Mouse (Mus musculus) adrenal gland, postnatal 14 days (tissue): ENCODE measurements around the gene Grik4. TPM values are rescaled to one million over a fixed set of nuclear protein-coding genes. Genes with fewer than 3 reads are reported as not detected.

Experiments
- DNase-seq: peaks from one replicate; pipeline ENCODE4 v3.0.0; 2021; ENCODE audit warnings: mixed read lengths
- total RNA-seq: library from RNA; stranded (reverse); gene quantifications from 2 replicates; pipeline ENCODE4 v1.2.3, GENCODE M21; 2021

Grik4 gene
- total RNA-seq, 1 experiment from 2014 or later, result 1.5 TPM

DNA sequence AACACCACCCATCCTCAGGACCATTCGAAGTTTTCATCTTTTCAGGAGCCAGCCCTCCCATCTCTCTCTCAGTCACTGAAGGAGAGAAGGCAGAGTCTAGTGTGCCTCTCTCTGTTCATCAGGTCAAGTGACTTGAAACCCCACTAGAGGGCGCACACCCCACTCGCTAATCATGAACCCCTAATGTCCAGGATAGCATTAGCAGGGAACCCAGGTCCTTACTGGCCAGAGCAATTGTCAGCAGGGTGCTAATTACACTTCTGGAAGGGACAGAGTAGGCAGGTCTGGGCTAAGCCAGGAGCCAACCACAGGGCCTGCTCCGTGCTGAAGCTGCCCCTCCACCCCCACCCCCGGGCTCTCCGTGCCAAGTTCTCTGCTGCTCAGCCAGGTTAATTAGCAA, 371.1 kb downstream of the Grik4 start:
- DNase-seq, result peak; percentile 79

DNA sequence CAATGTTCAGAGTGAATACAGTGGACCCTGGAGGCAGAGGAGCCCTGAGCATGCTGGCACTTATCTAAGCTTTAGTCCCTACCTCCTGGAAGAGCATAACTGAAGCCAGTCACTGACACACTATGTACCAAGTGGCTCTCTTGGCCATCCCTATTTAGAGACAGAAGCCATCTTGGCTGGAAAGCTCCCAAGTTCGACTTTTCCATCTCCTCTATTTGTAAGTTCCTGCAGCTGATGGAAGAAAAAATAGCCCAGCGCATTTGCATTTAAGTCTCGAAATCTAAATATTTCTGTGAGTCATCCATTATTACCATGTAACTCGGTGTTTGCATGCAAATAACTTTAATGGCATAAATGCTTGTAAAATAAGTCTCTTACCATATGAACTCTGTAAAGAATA, 378.4 kb downstream of the Grik4 start:
- no peak for DNase-seq

DNA sequence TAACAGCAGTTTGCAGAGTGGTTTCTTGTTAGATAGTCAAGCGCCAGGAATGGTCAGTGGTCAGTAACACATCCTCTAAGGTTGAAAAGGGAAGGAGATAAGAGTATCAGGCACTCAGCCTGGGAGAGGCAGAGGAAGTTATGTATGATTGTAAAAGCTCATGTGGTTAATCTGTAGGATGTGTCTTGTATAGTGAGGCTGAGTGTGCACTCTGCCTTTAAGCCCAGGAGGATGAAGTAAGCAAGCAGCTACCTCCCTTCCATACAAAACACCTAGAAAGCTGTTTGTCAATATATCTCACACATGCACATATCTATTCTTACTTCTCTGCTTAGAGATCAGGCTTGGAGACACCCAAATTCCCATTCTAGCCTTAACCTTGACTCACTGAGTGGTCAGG, 389.1 kb downstream of the Grik4 start:
- DNase-seq, result no peak

DNA sequence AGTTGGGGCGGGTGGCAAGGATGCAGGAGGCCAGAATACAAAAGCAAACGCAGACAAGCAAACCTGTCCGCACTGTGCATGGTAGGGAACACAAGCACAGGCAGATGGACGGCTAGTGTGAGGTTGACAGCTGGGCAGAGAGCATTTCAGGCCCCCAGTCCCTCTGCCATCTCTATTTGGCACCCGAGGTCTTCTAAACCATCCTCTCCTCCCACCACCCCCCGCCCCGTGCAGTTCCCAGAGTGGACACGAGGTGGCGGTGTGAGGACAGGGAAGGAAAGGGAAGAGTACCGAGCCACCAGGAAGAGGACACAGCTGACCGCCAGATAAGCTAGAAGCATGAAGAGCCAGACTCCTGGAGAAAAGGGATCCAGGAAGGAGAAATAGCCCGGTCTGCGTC, 394.2 kb downstream of the Grik4 start:
- DNase-seq, result peak; percentile 89

DNA sequence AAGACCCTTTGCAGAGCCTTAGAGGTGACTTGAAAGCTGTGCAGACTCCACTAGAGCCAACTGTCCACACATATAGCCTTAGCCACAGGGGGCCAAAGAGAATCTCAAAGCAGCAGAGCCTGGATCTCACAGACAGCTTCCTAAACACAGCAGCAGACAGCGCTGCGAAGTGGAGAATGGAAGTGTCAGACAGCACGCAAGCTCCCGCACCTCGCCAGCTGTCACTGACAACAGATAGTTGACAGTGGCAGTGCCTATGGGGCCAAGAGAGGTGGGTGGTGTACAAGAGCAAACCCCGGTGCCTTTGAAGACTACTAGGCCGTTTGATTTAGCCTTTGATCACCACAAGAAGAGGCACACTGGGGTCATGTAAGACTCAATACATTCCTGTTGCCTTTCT, 395.3 kb downstream of the Grik4 start:
- no peak for DNase-seq

DNA sequence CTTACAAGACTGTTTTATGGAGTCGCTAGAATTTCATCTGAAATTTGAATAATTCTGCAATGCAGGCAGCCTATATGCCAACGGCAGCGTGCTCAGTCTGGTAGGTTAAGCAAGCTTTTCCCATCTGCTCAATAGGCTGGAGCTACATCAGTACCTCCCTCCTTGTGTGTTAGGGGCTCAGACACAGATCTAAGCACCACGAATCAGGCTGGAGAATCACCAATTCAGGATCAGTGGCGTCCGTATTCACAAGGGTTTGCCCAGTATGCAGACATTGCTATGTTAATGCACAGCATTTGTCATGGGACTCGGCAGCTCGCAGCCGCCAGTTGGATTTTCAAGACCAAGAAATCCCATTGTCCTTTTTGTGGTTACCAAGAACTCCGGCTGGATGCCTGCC, 399.8 kb downstream of the Grik4 start:
- DNase-seq, result no peak

DNA sequence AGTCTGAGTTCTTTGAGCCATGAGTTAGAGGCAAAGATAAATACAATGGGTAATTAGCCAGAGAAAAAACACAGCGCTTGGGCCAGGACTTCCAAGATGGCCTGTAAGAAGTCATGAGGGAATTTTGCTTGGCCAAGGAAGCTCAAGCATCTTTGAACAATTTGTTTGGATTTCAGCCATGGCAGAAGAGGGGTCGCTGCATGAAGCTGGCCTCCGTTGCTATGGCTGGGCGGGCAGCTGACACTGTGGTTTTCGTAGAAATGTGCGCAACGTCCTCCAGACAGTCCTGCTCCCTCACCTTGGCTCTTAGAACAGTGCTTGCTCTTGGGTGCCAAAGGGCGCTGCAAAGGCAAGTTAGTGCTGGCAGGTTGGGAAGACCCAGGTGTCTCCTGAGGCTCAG, 410.8 kb downstream of the Grik4 start:
- no peak for DNase-seq

DNA sequence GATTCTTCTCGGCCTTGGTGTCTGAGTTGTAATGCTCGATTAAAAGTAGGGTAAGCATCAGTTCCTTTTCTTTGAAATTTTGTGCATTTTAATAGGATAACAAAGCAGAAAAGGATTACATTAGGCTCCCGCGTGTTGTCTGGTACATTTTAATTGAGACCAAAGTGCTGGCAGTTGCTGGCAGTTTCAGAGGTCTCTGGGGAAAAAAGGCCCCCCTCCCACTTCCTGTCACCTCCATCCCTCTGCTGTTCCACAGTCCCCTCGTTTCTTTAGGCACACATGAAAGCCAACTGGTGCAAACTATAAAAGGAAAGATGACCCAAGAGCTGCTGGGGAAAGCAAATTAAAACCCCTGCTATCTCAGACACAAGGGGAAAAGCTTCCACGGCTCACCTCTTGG, 411.3 kb downstream of the Grik4 start:
- DNase-seq, result no peak

DNA sequence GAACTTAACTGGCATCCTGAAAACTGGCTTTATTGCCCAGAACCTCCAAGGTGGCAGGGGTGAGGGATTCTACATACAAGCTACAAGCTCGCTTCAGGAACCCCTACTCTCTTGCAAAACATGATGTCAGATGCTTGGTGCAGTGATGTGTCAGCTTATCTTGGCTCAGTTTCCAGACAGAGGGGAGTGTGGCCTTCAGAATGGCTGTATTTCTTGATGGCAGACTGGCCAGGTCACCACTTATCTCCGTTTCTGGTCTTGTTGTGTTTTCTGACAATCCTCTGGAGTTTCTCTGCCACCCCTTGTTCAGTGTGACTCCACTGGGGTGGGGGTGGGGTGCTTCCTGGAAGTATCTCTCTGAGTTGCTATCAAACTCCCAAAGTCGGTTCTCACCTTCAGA, 412.3 kb downstream of the Grik4 start:
- DNase-seq, result peak; percentile 33

DNA sequence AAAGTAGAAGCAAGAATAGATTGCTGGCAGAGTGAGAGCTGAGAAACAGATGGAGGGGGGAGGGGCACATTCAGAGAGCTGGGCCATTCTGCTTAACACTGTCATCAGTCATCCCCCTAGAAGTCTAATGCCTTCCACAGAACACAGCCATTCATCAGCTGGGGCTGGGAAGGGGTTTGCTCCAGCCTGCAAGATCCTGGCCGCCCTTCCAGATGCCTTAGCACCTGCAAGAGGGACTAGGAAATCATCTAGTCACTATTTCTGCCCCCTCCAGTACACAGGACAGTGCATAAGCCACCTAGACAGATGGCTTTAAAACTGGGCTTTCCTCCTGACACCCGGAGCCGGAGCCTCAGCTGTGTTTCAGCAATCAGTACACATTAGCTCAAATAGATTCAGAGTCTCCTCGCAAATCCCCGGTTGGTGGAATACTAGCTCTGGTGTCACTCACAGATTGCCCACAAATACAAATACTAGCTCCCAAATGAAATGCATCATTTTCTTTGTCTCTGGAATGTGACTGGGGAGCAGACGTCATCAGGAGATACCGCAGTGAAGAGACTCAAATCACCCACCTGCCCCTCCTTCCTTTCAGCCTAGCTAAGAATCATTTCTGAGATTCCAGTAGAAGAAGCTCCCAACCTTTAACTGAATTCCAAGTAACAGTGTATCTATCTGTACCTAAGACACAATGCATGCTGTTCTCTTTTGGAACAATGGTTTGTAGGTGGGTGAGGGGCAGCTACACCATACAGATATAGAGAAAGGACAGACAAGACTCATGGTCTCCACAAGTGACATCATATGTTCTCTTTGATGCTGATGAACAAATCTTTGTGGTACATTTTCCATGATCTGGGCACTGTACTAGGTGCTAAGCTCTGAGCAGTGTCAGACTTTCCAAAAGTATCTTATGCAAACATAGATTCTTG, 413.8 kb downstream of the Grik4 start:
- DNase-seq, result no peak

DNA sequence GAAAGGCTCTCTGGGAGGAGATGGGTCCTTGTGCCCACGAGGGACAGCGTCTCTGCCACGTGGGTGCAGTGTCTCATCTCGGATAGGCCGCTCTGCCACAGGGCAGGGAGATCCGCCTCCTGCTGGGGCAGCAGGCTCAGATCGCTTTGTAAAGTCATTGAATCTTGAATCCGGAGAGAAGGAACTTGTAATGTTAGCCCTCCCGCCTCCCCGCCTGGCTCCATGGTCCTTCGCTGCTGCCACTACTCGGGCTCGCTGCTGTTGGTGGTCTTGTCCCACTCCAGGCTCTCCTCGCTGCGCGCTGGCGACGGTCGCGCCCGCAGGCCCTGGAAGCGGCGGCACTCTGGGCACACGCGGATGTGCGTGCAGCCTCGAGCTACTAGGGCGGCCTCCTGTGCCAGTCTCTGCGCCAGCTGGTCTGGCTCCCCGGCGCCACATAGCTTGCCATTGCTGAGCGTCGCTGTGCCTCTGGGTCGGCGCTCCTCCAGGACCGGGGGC, 423.7 kb downstream of the Grik4 start:
- peak; percentile 75 for DNase-seq

DNA sequence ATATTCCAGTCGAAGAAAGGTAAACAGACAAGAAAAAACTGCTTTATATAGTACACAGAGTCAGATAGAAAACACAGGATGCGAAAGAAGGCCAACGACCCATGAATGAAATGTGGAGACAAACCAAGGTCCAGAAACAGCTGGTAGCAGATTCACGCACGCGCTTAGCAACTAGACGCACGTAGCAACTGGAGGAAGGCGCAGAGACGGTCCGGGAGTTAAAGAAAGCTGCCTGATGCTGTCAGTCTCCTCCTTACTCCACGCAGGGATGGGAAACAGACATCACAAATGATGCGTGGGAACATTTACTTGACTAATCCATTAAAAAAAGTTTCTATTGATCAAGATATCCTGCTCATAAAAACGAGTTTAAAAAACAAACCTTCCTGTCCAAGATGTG, 426.1 kb downstream of the Grik4 start:
- DNase-seq, result peak; percentile 7

DNA sequence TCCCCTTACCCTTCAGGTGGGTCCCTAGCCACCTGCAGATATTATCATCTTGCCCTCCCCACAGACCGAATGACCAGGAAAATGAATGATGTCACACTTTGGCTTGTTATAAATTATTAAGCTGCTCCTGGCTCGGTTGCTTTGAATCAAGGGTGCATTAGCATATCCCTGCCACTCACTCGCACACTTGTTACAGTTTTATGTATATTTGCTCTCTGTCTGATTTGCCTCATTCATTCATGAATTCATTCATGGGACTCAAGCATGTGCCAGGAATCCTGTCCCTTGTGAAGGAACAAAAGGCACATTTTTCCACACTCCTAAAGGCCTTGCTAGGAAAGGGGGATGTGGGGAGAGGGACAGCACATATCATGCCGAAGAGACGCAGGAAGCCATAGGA, 431.1 kb downstream of the Grik4 start:
- no peak for DNase-seq

DNA sequence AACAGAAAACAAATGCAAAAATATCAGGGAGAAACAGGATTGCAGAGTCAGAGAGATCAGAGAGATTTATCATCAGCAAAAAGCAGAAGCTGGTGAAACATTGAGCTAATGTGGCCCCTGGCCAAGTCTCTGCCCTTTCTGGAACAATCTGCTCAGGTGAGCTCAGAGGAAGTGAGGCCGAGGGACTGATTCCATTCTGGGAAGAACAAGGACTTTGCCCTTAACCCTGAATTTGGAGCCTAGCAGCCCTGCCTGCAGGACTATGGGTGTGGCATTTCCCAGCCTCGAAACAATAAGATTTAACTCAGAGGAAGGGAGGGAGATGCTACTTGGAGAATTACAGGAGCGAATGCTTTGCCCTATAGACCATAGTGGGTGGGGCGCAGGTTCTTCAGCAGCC, 432.0 kb downstream of the Grik4 start:
- no peak for DNase-seq

DNA sequence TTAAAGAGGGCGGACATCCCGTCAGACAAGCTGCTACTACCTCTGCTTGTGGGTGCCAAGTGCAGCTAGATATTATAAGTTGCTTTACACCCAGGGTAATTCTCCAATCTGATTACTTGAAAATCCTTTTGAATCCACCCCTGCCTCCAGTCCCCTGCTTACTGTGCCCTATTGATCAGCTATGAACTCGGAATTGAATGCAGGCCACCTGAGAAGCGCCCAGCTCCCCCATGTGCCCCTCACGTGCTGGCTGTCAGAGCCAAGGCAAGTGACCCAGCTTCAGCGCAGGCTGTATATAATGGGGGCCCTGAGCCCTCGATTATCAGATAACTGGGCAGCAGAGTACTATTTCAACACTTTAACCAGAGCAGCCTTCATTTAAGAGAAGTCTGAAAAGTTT, 436.1 kb downstream of the Grik4 start:
- no peak for DNase-seq

DNA sequence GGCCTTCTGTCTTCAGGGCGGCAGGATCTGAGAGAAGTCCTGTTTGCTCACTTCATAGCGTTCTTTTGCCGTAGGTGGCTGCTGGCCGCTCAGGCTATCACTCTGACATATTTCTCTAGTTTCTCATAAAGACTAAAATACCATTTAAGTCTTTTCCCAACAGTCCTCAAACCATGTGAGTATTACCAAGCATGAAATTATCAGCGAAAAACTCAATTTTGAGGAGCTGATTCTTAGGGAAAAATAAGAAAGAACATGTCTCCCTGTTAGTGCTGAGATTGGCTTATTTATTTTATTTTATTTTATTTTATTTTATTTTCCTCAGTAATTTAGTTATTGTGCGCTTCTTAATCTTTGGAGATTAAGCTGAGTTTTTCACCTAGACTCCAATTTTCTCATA, 436.6 kb downstream of the Grik4 start, which contains the start of gene Tbcel:
Tbcel (minus strand) TSS at position 101 of the 400 bp plus-strand sequence.
- no peak for DNase-seq

DNA sequence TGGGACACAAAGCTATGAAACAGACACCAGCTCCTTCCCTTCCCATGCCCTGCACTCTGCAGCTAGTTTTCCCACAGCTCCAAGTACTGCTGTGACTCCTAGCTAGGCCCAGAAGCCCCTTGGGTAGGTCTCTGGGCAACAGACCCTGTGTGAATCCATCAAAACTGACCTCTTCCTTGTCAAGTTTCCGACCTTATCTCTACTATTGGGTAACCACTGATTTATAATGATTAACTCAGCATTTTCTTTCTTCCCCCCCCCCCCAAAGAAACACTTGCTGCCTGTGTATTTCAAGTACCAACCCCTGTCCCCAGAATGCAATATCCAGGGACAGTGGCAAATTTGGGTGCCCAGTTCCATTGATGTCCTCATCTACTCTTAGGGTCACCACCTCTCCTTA, 437.3 kb downstream of the Grik4 start:
- DNase-seq, result no peak

DNA sequence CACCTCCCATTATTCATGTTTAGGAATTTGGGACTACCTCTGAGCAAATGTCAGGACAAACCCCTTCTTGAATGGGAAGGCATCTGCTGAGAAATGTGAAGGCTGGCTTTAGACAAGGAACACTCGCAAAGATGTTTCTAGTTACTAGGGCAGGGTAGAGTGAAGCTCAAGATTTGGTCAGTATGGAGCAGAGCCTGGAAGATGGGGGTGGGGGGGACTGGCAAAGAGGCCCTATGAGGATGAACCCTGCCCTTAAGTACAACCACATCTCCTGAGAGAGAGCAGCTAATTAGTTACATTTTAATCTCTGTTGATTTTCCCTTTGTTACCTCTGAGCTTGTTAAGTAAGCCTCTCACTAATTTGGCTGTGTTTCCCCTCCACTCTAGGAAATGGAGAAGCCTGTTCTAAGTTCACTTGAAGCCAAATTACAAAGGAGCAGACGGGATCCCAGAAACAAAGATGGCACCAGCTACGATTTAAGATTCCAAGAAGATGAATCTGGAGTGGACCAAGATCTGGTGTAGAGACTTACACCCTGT, 439.3 kb downstream of the Grik4 start:
- DNase-seq, result no peak

DNA sequence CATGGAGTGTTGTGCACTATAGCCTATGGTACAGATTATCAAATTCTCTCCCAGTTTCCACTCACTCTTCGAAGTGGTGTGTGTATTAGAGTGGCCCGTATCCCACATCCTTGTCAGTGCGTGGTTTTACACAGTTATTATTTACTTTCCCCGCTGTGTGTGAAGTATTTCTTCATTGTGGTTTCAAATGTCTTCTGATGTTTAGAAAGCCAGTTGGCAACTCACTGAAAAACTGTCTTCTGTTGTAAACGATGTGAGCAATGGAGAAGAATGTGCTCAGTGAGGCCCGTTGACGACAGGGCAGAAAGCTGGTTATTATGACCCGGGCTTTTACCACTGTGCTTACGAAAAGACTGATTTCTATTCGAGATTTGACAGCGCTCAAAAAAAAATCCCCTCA, 439.7 kb downstream of the Grik4 start:
- no peak for DNase-seq

DNA sequence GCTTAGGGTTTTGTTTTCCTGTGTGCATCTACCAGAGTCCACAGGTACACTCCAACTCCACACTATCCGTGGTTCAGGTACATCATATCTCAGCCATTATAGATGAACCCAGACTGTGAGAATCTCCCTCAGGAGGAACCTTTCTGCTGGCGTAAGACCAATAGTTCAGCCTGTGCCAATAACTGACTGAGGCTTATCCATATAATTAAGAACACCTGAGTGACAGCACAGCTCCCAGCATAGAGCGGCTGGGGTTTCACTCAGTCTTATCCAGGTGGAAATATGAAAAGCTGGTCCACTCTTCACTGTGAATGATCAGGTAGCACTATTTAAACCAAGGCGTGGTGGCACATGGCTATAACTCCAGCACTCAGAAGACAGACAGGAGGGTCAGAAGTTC, 440.6 kb downstream of the Grik4 start:
- DNase-seq, result no peak

DNA sequence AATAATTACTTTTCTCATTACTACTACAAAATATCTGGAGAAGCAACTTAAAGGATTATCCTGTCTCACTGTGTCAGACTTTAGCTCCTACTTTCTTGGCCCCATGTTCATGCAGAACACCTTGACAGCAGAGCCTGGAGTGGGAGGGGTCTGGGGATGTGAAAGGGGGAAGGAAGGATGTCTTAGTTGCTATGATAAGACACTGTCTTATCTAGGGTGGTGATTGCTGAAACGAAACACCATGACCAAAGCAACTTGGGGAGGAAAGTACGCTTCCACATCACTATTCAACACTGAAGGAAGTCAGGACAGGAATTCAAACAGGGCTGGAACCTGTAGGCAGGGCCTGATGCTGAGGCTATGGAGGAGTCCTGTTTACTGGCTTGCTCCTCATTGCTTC, 448.0 kb downstream of the Grik4 start:
- no peak for DNase-seq

DNA sequence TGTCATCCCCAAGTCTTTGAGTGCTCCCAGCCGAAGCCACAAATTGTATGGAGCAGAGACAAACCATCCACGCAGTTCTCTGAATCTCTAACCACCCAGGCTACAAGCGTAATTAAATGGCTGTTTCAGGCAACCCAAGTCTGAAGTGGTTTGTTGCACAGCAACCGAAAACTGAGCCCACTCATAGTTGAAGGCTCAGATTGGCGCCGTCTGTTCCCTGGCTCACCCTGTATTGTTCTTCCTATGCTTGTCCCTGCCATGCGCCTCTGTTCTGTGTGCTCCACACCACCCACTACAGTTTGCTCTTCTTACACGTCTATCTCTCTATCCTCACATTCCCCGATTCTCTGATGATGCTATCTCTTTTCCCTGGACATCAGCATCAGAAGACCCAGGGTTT, 452.5 kb downstream of the Grik4 start:
- DNase-seq, result no peak

DNA sequence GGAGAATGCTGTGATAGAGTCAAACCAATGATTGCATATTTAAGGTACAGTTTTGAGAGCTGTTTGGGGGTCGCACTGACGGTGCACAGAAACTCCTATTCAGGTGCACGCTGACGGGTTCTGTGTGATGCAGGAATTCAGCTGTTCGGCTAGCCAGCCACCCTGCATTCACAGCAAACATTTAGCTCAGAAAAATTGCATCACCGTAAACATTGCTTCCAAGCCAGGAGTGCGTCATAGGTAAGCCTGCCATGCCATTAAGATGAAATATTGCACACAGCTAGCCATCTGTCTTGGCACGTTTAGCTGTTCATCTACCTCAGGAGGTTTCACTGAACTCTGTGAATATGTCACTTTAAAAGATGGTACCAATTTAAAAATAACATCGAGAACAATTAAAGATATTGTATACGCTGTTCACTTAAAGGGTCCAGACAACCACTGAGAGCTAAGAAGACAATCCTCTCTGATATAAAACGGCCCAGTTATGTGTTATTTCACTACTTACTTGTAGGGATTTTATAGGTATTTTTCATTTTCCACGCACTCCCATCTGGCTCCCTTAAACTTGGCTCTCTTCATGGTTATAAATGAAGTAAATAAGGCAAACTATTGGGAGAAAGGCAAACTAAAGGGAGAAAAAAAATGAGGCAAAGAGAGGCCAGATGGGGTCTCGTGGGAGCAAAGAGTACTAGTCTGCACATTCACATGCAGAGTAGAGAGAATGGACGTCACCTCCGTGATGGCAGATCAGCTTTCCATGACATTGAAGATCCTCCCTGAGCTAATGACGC, 453.5 kb downstream of the Grik4 start:
- no peak for DNase-seq
